Mouse (Mus musculus) CH12.LX (cell line): ENCODE results near the gene Inpp5a. TPM values are rescaled to one million over a fixed set of nuclear protein-coding genes. Genes with fewer than 3 reads are reported as not detected.
A peak's percentile ranks its signal among the peaks of the same experiment; 100 is the strongest.

Source experiments
- DNase-seq: peaks from one replicate; pipeline ENCODE4 v3.0.0-alpha.2; 2013; ENCODE audit errors: extremely low read depth
- H3K27ac ChIP-seq: 2 replicates; pipeline ENCODE4 v1.5.1; 2012; ENCODE audit warnings: low read depth, mild to moderate bottlenecking, control low read depth, moderate library complexity; ENCODE audit not compliant: insufficient read depth
- H3K27me3 ChIP-seq: replicated peaks from 2 replicates; pipeline ENCODE3; 2012; ENCODE audit warnings: inconsistent platforms
- H3K36me3 ChIP-seq, 2 experiments: replicated peaks in 1 of 2; 2 replicates each; pipeline versions ENCODE3 to v1.6.1; 2012; ENCODE audit warnings: inconsistent platforms in 1 of 2, low read length in 1 of 2, mild to moderate bottlenecking in 1 of 2, mixed read lengths in 1 of 2, moderate library complexity in 1 of 2; ENCODE audit not compliant: control insufficient read depth in 1 of 2, insufficient read depth in 1 of 2
- H3K4me1 ChIP-seq, 2 experiments: 2 replicates each; pipeline ENCODE4 v1.6.1; 2012; ENCODE audit warnings: inconsistent platforms in 1 of 2, moderate library complexity in 1 of 2; ENCODE audit not compliant: insufficient read depth in 2 of 2, control insufficient read depth in 1 of 2
- H3K4me2 ChIP-seq: 2 replicates; pipeline ENCODE4 v1.6.1; 2012; ENCODE audit warnings: low read depth, mild to moderate bottlenecking, control low read depth; ENCODE audit not compliant: poor library complexity, insufficient read depth, severe bottlenecking
- H3K4me3 ChIP-seq, 3 experiments: fragments of 150-350 bp in 1 of 3; sonication (generic) in 1 of 3; replicated peaks in 1 of 3; 2 replicates each; pipeline versions ENCODE3 to v1.5.1; 2011 to 2012; ENCODE audit warnings: low read depth in 2 of 3, low read length in 2 of 3, mild to moderate bottlenecking in 2 of 3, moderate library complexity in 2 of 3, control low read depth in 1 of 3, improper control_type of control experiment in 1 of 3, inconsistent platforms in 1 of 3, mixed read lengths in 1 of 3; ENCODE audit not compliant: poor library complexity in 1 of 3
- H3K79me2 ChIP-seq: replicated peaks from 2 replicates; pipeline ENCODE4 v1.6.1; 2012; ENCODE audit warnings: mild to moderate bottlenecking, moderate library complexity; ENCODE audit not compliant: control insufficient read depth, poor library complexity, insufficient read depth, severe bottlenecking; ENCODE audit errors: extremely low read depth
- H3K9ac ChIP-seq: 2 replicates; pipeline ENCODE4 v1.6.1; 2012; ENCODE audit warnings: low read depth, mild to moderate bottlenecking, control low read depth, moderate library complexity; ENCODE audit not compliant: insufficient read depth
- H3K9me3 ChIP-seq: replicated peaks from 2 replicates; pipeline ENCODE3; 2012; ENCODE audit warnings: low read length, inconsistent platforms, mixed read lengths
- CTCF ChIP-seq, 2 experiments: IDR thresholded peaks in 1 of 2; conservative IDR thresholded peaks in 1 of 2; 2 replicates each; pipeline ENCODE4 v1.5.1; 2011 to 2012; ENCODE audit warnings: low read depth in 2 of 2, low read length in 2 of 2, improper control_type of control experiment in 1 of 2, inconsistent platforms in 1 of 2, mild to moderate bottlenecking in 1 of 2, moderate library complexity in 1 of 2
- ELF1 ChIP-seq: IDR thresholded peaks from 2 replicates; pipeline ENCODE4 v1.6.1; 2014; ENCODE audit warnings: low read depth, mild to moderate bottlenecking, inconsistent platforms, low read length, improper control_type of control experiment
- EP300 ChIP-seq: IDR thresholded peaks from 2 replicates; pipeline ENCODE4 v1.6.1; 2011; ENCODE audit warnings: low read length, improper control_type of control experiment
- ETS1 ChIP-seq: conservative IDR thresholded peaks from 2 replicates; pipeline ENCODE4 v1.6.1; 2012; ENCODE audit warnings: low read depth, mild to moderate bottlenecking, inconsistent platforms, low read length, improper control_type of control experiment, moderate library complexity
- HCFC1 ChIP-seq: IDR thresholded peaks from 2 replicates; pipeline ENCODE4 v1.6.1; 2012; ENCODE audit warnings: low read depth, mild to moderate bottlenecking, inconsistent platforms, low read length, improper control_type of control experiment
- IRF4 ChIP-seq: IDR thresholded peaks from 2 replicates; pipeline ENCODE4 v1.6.1; 2014; ENCODE audit warnings: low read depth, mild to moderate bottlenecking, inconsistent platforms, low read length, improper control_type of control experiment
- MAX ChIP-seq: IDR thresholded peaks from 2 replicates; pipeline ENCODE4 v1.6.1; 2011; ENCODE audit warnings: low read length, improper control_type of control experiment
- MXI1 ChIP-seq: IDR thresholded peaks from 2 replicates; pipeline ENCODE4 v1.6.1; 2011; ENCODE audit warnings: mild to moderate bottlenecking, low read depth, low read length, improper control_type of control experiment
- NELFE ChIP-seq: IDR thresholded peaks from 2 replicates; pipeline ENCODE4 v1.6.1; 2011; ENCODE audit warnings: low read depth, low read length, improper control_type of control experiment
- NRF1 ChIP-seq: IDR thresholded peaks from 2 replicates; pipeline ENCODE4 v1.6.1; 2014; ENCODE audit warnings: low read depth, mild to moderate bottlenecking, inconsistent platforms, low read length, improper control_type of control experiment, moderate library complexity
- POLR2AphosphoS2 ChIP-seq: IDR thresholded peaks from 2 replicates; pipeline ENCODE4 v1.6.1; 2011; ENCODE audit warnings: low read depth, low read length, improper control_type of control experiment
- RAD21 ChIP-seq: IDR thresholded peaks from 2 replicates; pipeline ENCODE4 v1.6.1; 2011; ENCODE audit warnings: low read depth, mild to moderate bottlenecking, low read length, improper control_type of control experiment, moderate library complexity
- SIN3A ChIP-seq: IDR thresholded peaks from 2 replicates; pipeline ENCODE4 v1.6.1; 2012; ENCODE audit warnings: low read length, improper control_type of control experiment, inconsistent platforms
- SMC3 ChIP-seq: IDR thresholded peaks from 2 replicates; pipeline ENCODE4 v1.6.1; 2011; ENCODE audit warnings: low read depth, low read length, improper control_type of control experiment
- TBP ChIP-seq: conservative IDR thresholded peaks from 2 replicates; pipeline ENCODE4 v1.6.1; 2011; ENCODE audit warnings: low read depth, low read length, improper control_type of control experiment
- USF1 ChIP-seq: IDR thresholded peaks from 2 replicates; pipeline ENCODE4 v1.6.1; 2014; ENCODE audit warnings: low read depth, mild to moderate bottlenecking, inconsistent platforms, low read length, improper control_type of control experiment
- USF2 ChIP-seq: conservative IDR thresholded peaks from 2 replicates; pipeline ENCODE4 v1.6.1; 2011; ENCODE audit warnings: low read depth, low read length, improper control_type of control experiment
- ZC3H11A ChIP-seq: IDR thresholded peaks from 2 replicates; pipeline ENCODE4 v1.6.1; 2012; ENCODE audit warnings: low read depth, mild to moderate bottlenecking, inconsistent platforms, low read length, improper control_type of control experiment
- ZMIZ1 ChIP-seq: IDR thresholded peaks from 2 replicates; pipeline ENCODE4 v1.6.1; 2012; ENCODE audit warnings: low read depth, mild to moderate bottlenecking, inconsistent platforms, low read length, improper control_type of control experiment
- ZNF384 ChIP-seq: IDR thresholded peaks from 2 replicates; pipeline ENCODE4 v1.6.1; 2012; ENCODE audit warnings: low read depth, low read length, improper control_type of control experiment, inconsistent platforms
- dilution Hi-C: fragments of 300-500 bp; cut with MboI; formaldehyde crosslinking; loops from 2 replicates; pipeline ENCODE4 v1.14.3; 2020; ENCODE audit warnings: low sequenced_read_pairs; ENCODE audit not compliant: extremely low pct_unique_long_range_greater_than_20kb, extremely low pct_ligation_motif_present
- in situ Hi-C: fragments of 300-500 bp; cut with MboI; formaldehyde crosslinking; loops from 3 replicates; pipeline ENCODE4 v1.14.3; 2019; ENCODE audit warnings: low sequenced_read_pairs, low pct_ligation_motif_present, low pct_unique_long_range_greater_than_20kb, mixed read lengths
- polyA plus RNA-seq: library from polyadenylated mRNA; unstranded; fragments of >175 nt; gene quantifications from 2 replicates; pipeline ENCODE4 v1.2.1, GENCODE M21; 2012; ENCODE audit warnings: low read depth; ENCODE audit not compliant: insufficient read length
- total RNA-seq, 2 experiments: library from RNA; depleted of rRNA; stranded (reverse); fragments of 300-350 nt in 1 of 2; fragments of >200 nt in 1 of 2; gene quantifications; 2 replicates each; pipeline ENCODE4 v1.2.3; 2012 to 2014

Inpp5a gene
- total and polyA plus RNA-seq, 3 experiments, result 1.7 to 5.4 (median 3.0) TPM

- no peak overlapping the region for H3K27ac ChIP-seq
- peaks cover 68% of the 10 kb centered on the region for H3K27me3 ChIP-seq
- no peaks in the 10 kb centered on the region for H3K36me3 ChIP-seq
- dilution Hi-C loops (no loop called here), in situ Hi-C loops (loop anchor here (10.0 kb wide), 1 partner anchor 259 kb away; no protein-coding TSS in a partner anchor)
- no peaks in the 10 kb centered on the region for H3K9me3 ChIP-seq
- TF ChIP-seq RAD21 (peak; percentile 88), CTCF (conservative IDR thresholded peaks at IDR 0.05 in 1 of 2, IDR thresholded peaks at IDR 0.05 in 1 of 2; ENCODE audit: low read depth in 2 of 2, low read length in 2 of 2) (peak; percentile 85 to 92), SMC3 (peak; percentile 86), MXI1 (no peak), NRF1 (0 out of 2 replicates have a peak, but pooled peaks have one; percentile 10), MAX (no peak), ZC3H11A (peak; percentile 66), EP300 (no peak)
- DNase-seq, result peak; percentile 59
- no peaks in the 10 kb centered on the region for H3K79me2 ChIP-seq
- H3K4me1 ChIP-seq, result no peaks in the 10 kb centered on the region
- H3K4me3 ChIP-seq, result no peak overlapping the region
- H3K4me2 ChIP-seq, result no peak overlapping the region
- H3K9ac ChIP-seq, result no peak overlapping the region
These were observed 227.2 kb downstream of the Inpp5a start for GRCm38 (mm10) chr7:139615767-139616766.

- Histone ChIP-seq H3K9ac (no peak overlapping the region), H3K4me2 (no peak overlapping the region), H3K27ac (no peak overlapping the region), H3K4me1 (no peaks in the 10 kb centered on the region), H3K27me3 (peaks cover 65% of the 10 kb centered on the region), H3K4me3 (no peak overlapping the region), H3K9me3 (no peaks in the 10 kb centered on the region), H3K79me2 (no peaks in the 10 kb centered on the region), H3K36me3 (no peaks in the 10 kb centered on the region)
- in situ Hi-C loops, result no loop called here
- TF ChIP-seq MAX, result no peak
- no peak for TF ChIP-seq SIN3A
- TF ChIP-seq USF2, result no peak
- no peak for TF ChIP-seq USF1
- TF ChIP-seq NELFE, result no peak
- TF ChIP-seq HCFC1, result no peak
- no peak for TF ChIP-seq ZMIZ1
- TF ChIP-seq IRF4, result no peak
- TF ChIP-seq RAD21, result no peak
- TF ChIP-seq ETS1, result no peak
- TF ChIP-seq ELF1, result no peak
- TF ChIP-seq TBP, result no peak
- no peak for TF ChIP-seq POLR2AphosphoS2
- TF ChIP-seq ZC3H11A, result no peak
- TF ChIP-seq ZNF384, result no peak
- DNase-seq, result no peak
- dilution Hi-C loops, result no loop called here
These were observed 233.7 kb downstream of the Inpp5a start for GRCm38 (mm10) chr7:139622568-139622967.
